ENCODE assay signal across 8 mouse cellular contexts in the genomic region with DNA sequence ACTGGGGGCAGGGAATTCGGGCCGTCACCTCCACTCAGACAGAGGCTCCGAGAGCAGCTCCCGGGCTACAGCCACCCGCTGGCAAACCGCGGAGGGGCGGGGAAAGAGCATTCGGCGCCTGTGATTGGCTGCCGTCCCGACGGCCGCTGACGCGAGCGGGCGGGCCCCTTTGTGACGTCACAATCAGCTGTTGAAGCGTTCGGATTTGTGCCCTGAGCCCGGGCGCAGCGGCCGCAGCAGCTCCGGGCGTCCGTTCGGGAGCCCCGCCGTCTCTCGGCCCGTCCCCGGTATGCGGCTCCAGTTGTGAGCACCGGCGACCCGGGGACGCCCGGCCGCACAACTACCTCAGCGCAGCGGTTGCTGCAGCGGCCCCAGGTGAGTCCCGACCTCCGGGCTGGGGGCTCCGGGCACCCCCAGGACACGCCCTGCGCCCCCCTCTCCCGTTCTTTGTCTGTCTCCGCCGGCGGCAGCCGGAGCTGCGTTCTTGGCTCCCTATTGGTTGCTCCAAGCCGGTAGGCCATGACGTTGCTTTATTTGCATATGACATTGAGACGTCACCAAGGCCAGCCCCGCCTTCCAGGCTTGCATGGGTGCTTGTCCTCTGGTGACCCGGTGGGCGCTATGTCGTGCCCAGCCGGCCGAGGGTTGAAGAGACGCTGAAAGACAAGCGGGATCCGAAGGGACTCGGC. TPM values are rescaled to one million over a fixed set of nuclear protein-coding genes. Genes with fewer than 3 reads are reported as not detected.
A peak's percentile ranks its signal among the peaks of the same experiment; 100 is the strongest.
DNase-seq lines count a peak whose midpoint lies in the region; ATAC-seq and TF ChIP-seq lines count a peak whose summit lies in the region.

No protein-coding gene starts in this region.

- H3K36me3 ChIP-seq in forebrain, embryonic 11.5 days (ENCODE audit: control insufficient read depth, insufficient read depth, low read length) = peaks cover 2% of the 10 kb centered on the region; the same call in 1 of the 2 replicates
- H3K36me3 ChIP-seq in heart, postnatal 0 days (replicated peaks; ENCODE audit: control insufficient read depth, insufficient read depth, low read length) = peaks cover 17% of the 10 kb centered on the region
- no peaks in the 10 kb centered on the region for H3K36me3 ChIP-seq in liver, embryonic 16.5 days (ENCODE audit: control insufficient read depth, insufficient read depth)
- H3K36me3 ChIP-seq in neural tube, embryonic 13.5 days = peaks cover 17% of the 10 kb centered on the region
- no peaks in the 10 kb centered on the region for H3K36me3 ChIP-seq in testis, adult 2 months (ENCODE audit: control insufficient read depth, insufficient read depth, low read length)

- 0 out of 2 replicates have a peak, but pooled peaks cover 4% of the 10 kb centered on the region for H3K27me3 ChIP-seq in forebrain, embryonic 11.5 days (ENCODE audit: control insufficient read depth, insufficient read depth, low read length)
- H3K27me3 ChIP-seq in heart, postnatal 0 days (ENCODE audit: control insufficient read depth, insufficient read depth, low read length) = no peaks in the 10 kb centered on the region
- H3K27me3 ChIP-seq in liver, embryonic 16.5 days (ENCODE audit: control insufficient read depth, insufficient read depth, low read depth, low read length) = peaks cover 11% of the 10 kb centered on the region
- H3K27me3 ChIP-seq in neural tube, embryonic 13.5 days = peaks cover 10% of the 10 kb centered on the region
- H3K27me3 ChIP-seq in testis, adult 2 months (ENCODE audit: control insufficient read depth, insufficient read depth, low read length) = no peaks in the 10 kb centered on the region; the same call in 1 of the 2 replicates

- ATAC-seq in forebrain, embryonic 11.5 days (replicated peaks; ENCODE audit: low FRiP score) = peak; percentile 93
- ATAC-seq in heart, postnatal 0 days (ENCODE audit: insufficient read depth, low read depth) = peak; percentile 90
- ATAC-seq in liver, embryonic 16.5 days (ENCODE audit: low read depth) = peak; percentile 90
- ATAC-seq in neural tube, embryonic 13.5 days (ENCODE audit: low read depth) = peak; percentile 94

- peak overlapping the region; percentile 69 for H3K4me2 ChIP-seq in forebrain, embryonic 11.5 days (ENCODE audit: low read depth, low read length, severe bottlenecking)
- H3K4me2 ChIP-seq in heart, postnatal 0 days (ENCODE audit: low read depth, low read length) = peak overlapping the region; percentile 93
- peak overlapping the region; percentile 94 for H3K4me2 ChIP-seq in liver, embryonic 16.5 days (ENCODE audit: low read depth, low read length)
- peak overlapping the region; percentile 88 for H3K4me2 ChIP-seq in neural tube, embryonic 13.5 days

- no peak for TF ChIP-seq CTCF in heart, postnatal 0 days (IDR thresholded peaks at IDR 0.05; ENCODE audit: low read depth)
- no peak for TF ChIP-seq CTCF in testis, adult 2 months (IDR thresholded peaks at IDR 0.05; ENCODE audit: control insufficient read depth, insufficient read depth, insufficient replicate concordance, low read depth, low read length)

- WGBS in forebrain, embryonic 11.5 days = under 1% methylated on average over 67 of the region's 68 CpGs
- under 1% methylated on average over 68 of the region's 68 CpGs for WGBS in heart, postnatal 0 days
- WGBS in liver, embryonic 16.5 days (ENCODE audit: insufficient replicate concordance) = under 1% methylated on average over 68 of the region's 68 CpGs
- WGBS in neural tube, embryonic 13.5 days = under 1% methylated on average over 68 of the region's 68 CpGs

- H3K4me1 ChIP-seq in forebrain, embryonic 11.5 days (replicated peaks; ENCODE audit: control insufficient read depth, insufficient read depth, low read length) = peaks cover 6% of the 10 kb centered on the region
- H3K4me1 ChIP-seq in heart, postnatal 0 days (ENCODE audit: control insufficient read depth, insufficient read depth) = peaks cover 33% of the 10 kb centered on the region
- peaks cover 17% of the 10 kb centered on the region for H3K4me1 ChIP-seq in liver, embryonic 16.5 days (ENCODE audit: control insufficient read depth, low read depth, low read length)
- H3K4me1 ChIP-seq in neural tube, embryonic 13.5 days (replicated peaks) = peaks cover 56% of the 10 kb centered on the region
- peaks cover 7% of the 10 kb centered on the region for H3K4me1 ChIP-seq in testis, adult 2 months (ENCODE audit: control insufficient read depth, insufficient read depth, low read length)

- peak overlapping the region; percentile 93 for H3K9ac ChIP-seq in forebrain, embryonic 11.5 days (ENCODE audit: low read length)
- peak overlapping the region; percentile 76 for H3K9ac ChIP-seq in heart, postnatal 0 days (replicated peaks; ENCODE audit: low read depth, low read length)
- H3K9ac ChIP-seq in liver, embryonic 16.5 days (ENCODE audit: low read depth, low read length) = peak overlapping the region; percentile 88
- peak overlapping the region; percentile 95 for H3K9ac ChIP-seq in neural tube, embryonic 13.5 days

- DNase-seq in CD8-positive naive resting alpha-beta T cell, adult 2 months (ENCODE audit: low read depth in 2 of 2, low spot score in 2 of 2) = peak; percentile 93 to 98
- peak; percentile 90 for DNase-seq in c-Kit-positive CD71-negative TER-119-negative erythroid progenitor cells, embryonic 14.5 days (ENCODE audit: low read depth)
- DNase-seq in forebrain, embryonic 11.5 days (ENCODE audit: low spot score) = peak; percentile 98
- DNase-seq in heart, postnatal 0 days (ENCODE audit: low spot score) = peak; percentile 97
- DNase-seq in kidney, postnatal 4 days = peak; percentile 98

- peak; percentile 68 for TF ChIP-seq POLR2A in testis, adult 2 months (IDR thresholded peaks at IDR 0.05; ENCODE audit: control insufficient read depth, low read depth, low read length)

- peak overlapping the region; percentile 87 for H3K4me3 ChIP-seq in forebrain, embryonic 11.5 days (ENCODE audit: low read depth, low read length)
- H3K4me3 ChIP-seq in heart, postnatal 0 days (ENCODE audit: low read depth, low read length) = peak overlapping the region; percentile 71
- peak overlapping the region; percentile 87 for H3K4me3 ChIP-seq in liver, embryonic 16.5 days (ENCODE audit: low read depth, low read length)
- H3K4me3 ChIP-seq in neural tube, embryonic 13.5 days = peak overlapping the region; percentile 74
- peak overlapping the region; percentile 97 for H3K4me3 ChIP-seq in testis, adult 2 months (ENCODE audit: control insufficient read depth, low read depth, low read length)

- no peaks in the 10 kb centered on the region for H3K9me3 ChIP-seq in forebrain, embryonic 11.5 days (ENCODE audit: control insufficient read depth, low read length)
- no peaks in the 10 kb centered on the region for H3K9me3 ChIP-seq in heart, postnatal 0 days (replicated peaks; ENCODE audit: control insufficient read depth, low read length)
- H3K9me3 ChIP-seq in liver, embryonic 16.5 days (replicated peaks; ENCODE audit: control insufficient read depth, low read length) = no peaks in the 10 kb centered on the region
- H3K9me3 ChIP-seq in neural tube, embryonic 13.5 days = no peaks in the 10 kb centered on the region

- H3K27ac ChIP-seq in forebrain, embryonic 11.5 days (ENCODE audit: low read depth, low read length) = peak overlapping the region; percentile 92
- H3K27ac ChIP-seq in heart, postnatal 0 days (ENCODE audit: low read depth) = peak overlapping the region; percentile 99
- peak overlapping the region; percentile 96 for H3K27ac ChIP-seq in liver, embryonic 16.5 days (ENCODE audit: low read length)
- H3K27ac ChIP-seq in neural tube, embryonic 13.5 days (replicated peaks) = peak overlapping the region; percentile 99
- peak overlapping the region; percentile 97 for H3K27ac ChIP-seq in testis, adult 2 months (ENCODE audit: control insufficient read depth, insufficient read depth, low read depth, low read length)

- TF ChIP-seq EP300 in heart, postnatal 0 days (IDR thresholded peaks at IDR 0.05; ENCODE audit: low read depth) = peak; percentile 64

RNA-seq across cellular contexts. Expression of a gene that starts 0.9 kb away (rescaled TPM):
- 60.3 and 63.0 TPM in 2 replicates for polyA plus RNA-seq in forebrain, embryonic 11.5 days (2014; fragmentation: Nextera tagmentation; extraction: Ambion mirVana)
- total RNA-seq in heart, postnatal 0 days (2014; rRNA removed; ENCODE audit: low replicate concordance) = 348 and 401 TPM in 2 replicates
- 197 and 202 TPM in 2 replicates for polyA plus RNA-seq in heart, postnatal 0 days (2015; fragmentation: Nextera tagmentation; extraction: Ambion mirVana)
- polyA plus RNA-seq in liver, embryonic 16.5 days (2015; fragmentation: Nextera tagmentation; extraction: Ambion mirVana) = 4.4 and 5.7 TPM in 2 replicates
- 136 and 139 TPM in 2 replicates for polyA plus RNA-seq in neural tube, embryonic 13.5 days (2015; fragmentation: Nextera tagmentation; extraction: Ambion mirVana)
- polyA plus RNA-seq in testis, adult 2 months (2012; rRNA removed) = 163 and 176 TPM in 2 replicates

RNA-seq across cellular contexts. Expression of a gene that starts 24.6 kb away (rescaled TPM):
- polyA plus RNA-seq in forebrain, embryonic 11.5 days (2014; fragmentation: Nextera tagmentation; extraction: Ambion mirVana) = 55.9 and 56.3 TPM in 2 replicates
- 43.7 and 49.0 TPM in 2 replicates for total RNA-seq in heart, postnatal 0 days (2014; rRNA removed; ENCODE audit: low replicate concordance)
- polyA plus RNA-seq in heart, postnatal 0 days (2015; fragmentation: Nextera tagmentation; extraction: Ambion mirVana) = 42.9 and 43.3 TPM in 2 replicates
- 20.6 and 22.1 TPM in 2 replicates for polyA plus RNA-seq in liver, embryonic 16.5 days (2015; fragmentation: Nextera tagmentation; extraction: Ambion mirVana)
- 51.3 and 55.5 TPM in 2 replicates for polyA plus RNA-seq in neural tube, embryonic 13.5 days (2015; fragmentation: Nextera tagmentation; extraction: Ambion mirVana)
- 26.0 and 36.9 TPM in 2 replicates for polyA plus RNA-seq in testis, adult 2 months (2012; rRNA removed)

Comparison
In these comparisons a context has a peak if more than half of its experiments do, and no peak if none do; other contexts are left out.
1. Peak in every context shown above with its lines: DNase-seq, ATAC-seq, H3K4me3 ChIP-seq and H3K27ac ChIP-seq.